Mouse (Mus musculus): Measurements from ENCODE around the gene Tbc1d30. TPM values are rescaled to one million over a fixed set of nuclear protein-coding genes. Genes with fewer than 3 reads are reported as not detected.

The Tbc1d30 gene
- polyA plus RNA-seq, 1 experiment from 2014 or later: 4.1 TPM

- peak overlapping the region; percentile 41; the same call in 1 of the 2 replicates for H3K9ac ChIP-seq (ENCODE audit: low read length)
- no peaks in the 10 kb centered on the region for H3K36me3 ChIP-seq (ENCODE audit: control insufficient read depth, insufficient read depth, low read length)
Measured at GRCm38 (mm10) chr10:121364306-121364705, 13.2 kb upstream of the Tbc1d30 start.

DNA sequence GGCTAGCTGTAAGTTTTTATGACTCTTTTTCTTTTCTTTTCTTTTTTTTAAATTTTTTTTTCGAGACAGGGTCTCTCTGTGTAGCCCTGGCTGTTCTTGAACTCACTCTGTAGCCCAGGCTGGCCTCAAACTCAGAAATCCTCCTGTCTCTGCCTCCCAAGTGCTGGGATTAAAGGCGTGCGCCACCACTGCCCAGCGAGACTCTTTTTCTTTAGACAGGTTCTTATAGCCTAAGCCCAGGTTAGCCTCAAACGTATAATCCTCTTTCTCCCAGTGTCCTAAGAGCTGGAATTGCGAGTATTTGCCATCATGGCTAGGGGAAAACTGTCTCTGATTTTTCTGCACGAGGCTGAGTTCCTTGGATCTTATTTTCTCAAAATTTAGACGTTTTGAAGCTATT is 12.1 kb upstream of the Tbc1d30 start:
- 81% methylated on average over 8 of the region's 8 CpGs for WGBS
- Histone ChIP-seq H3K4me3 (ENCODE audit: low read depth, low read length) (no peak overlapping the region), H3K36me3 (ENCODE audit: control insufficient read depth, insufficient read depth, low read length) (no peaks in the 10 kb centered on the region), H3K27me3 (ENCODE audit: control insufficient read depth, insufficient read depth, low read length) (no peaks in the 10 kb centered on the region), H3K9me3 (ENCODE audit: control insufficient read depth, low read length) (no peaks in the 10 kb centered on the region), H3K4me2 (replicated peaks; ENCODE audit: low read depth) (no peak overlapping the region), H3K4me1 (replicated peaks; ENCODE audit: control insufficient read depth, insufficient read depth) (peaks cover 3% of the 10 kb centered on the region; the same call in 1 of the 2 replicates), H3K27ac (replicated peaks) (no peak overlapping the region), H3K9ac (ENCODE audit: low read length) (no peak overlapping the region)
- DNase-seq (ENCODE audit: low spot score) (no peak), ATAC-seq (ENCODE audit: low FRiP score, low TSS enrichment) (no peak)
- TF ChIP-seq CTCF (IDR thresholded peaks at IDR 0.05; ENCODE audit: low read depth): no peak
- TF ChIP-seq EP300 (optimal IDR thresholded peaks at IDR 0.05): no peak

More at GRCm38 (mm10) chr10:121364306-121364705, 13.2 kb upstream of the Tbc1d30 start:
- no peak for ATAC-seq (ENCODE audit: low FRiP score, low TSS enrichment)
- no peak for DNase-seq (ENCODE audit: low spot score)
- Histone ChIP-seq H3K27me3 (ENCODE audit: control insufficient read depth, insufficient read depth, low read length) (no peaks in the 10 kb centered on the region), H3K4me1 (replicated peaks; ENCODE audit: control insufficient read depth, insufficient read depth) (peaks cover 3% of the 10 kb centered on the region; the same call in 1 of the 2 replicates), H3K27ac (replicated peaks) (no peak overlapping the region; the same call in 1 of the 2 replicates), H3K9me3 (ENCODE audit: control insufficient read depth, low read length) (no peaks in the 10 kb centered on the region), H3K4me3 (ENCODE audit: low read depth, low read length) (peak overlapping the region; percentile 91), H3K4me2 (replicated peaks; ENCODE audit: low read depth) (peak overlapping the region; percentile 99)
- TF ChIP-seq EP300 (optimal IDR thresholded peaks at IDR 0.05): no peak
- no peak for TF ChIP-seq CTCF (IDR thresholded peaks at IDR 0.05; ENCODE audit: low read depth)
- WGBS: 25% methylated on average over 15 of the region's 15 CpGs

DNA sequence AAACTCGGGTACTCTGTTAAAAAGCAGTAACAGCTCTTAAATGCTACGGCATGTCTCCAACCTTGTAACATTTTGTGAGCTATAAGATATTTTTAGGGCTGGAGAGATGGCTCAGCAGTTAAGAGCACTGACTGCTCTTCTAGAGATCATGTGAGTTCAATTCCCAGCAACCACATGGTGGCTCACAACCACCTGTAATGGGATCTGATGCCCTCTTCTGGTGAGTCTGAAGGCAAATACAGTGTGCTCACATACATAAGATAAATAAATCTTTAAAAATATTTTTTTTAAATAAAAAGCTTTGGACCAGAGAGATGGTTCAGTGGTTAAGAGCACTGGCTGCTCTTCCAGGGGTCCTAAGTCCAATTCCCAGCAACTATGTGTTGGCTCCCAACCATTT is 9.3 kb upstream of the Tbc1d30 start:
- Histone ChIP-seq H3K9me3 (ENCODE audit: control insufficient read depth, low read length) (no peaks in the 10 kb centered on the region), H3K27me3 (ENCODE audit: control insufficient read depth, insufficient read depth, low read length) (no peaks in the 10 kb centered on the region), H3K4me2 (replicated peaks; ENCODE audit: low read depth) (no peak overlapping the region), H3K9ac (ENCODE audit: low read length) (no peak overlapping the region), H3K36me3 (ENCODE audit: control insufficient read depth, insufficient read depth, low read length) (no peaks in the 10 kb centered on the region), H3K27ac (replicated peaks) (no peak overlapping the region), H3K4me3 (ENCODE audit: low read depth, low read length) (no peak overlapping the region), H3K4me1 (replicated peaks; ENCODE audit: control insufficient read depth, insufficient read depth) (peaks cover 3% of the 10 kb centered on the region; the same call in 1 of the 2 replicates)
- TF ChIP-seq CTCF (IDR thresholded peaks at IDR 0.05; ENCODE audit: low read depth) (peak; percentile 37), EP300 (optimal IDR thresholded peaks at IDR 0.05) (no peak)
- 92% methylated on average over 2 of the region's 2 CpGs for WGBS
- DNase-seq (ENCODE audit: low spot score) (no peak), ATAC-seq (ENCODE audit: low FRiP score, low TSS enrichment) (no peak)

GRCm38 (mm10) chr10:121351692-121352290 is 713 bp upstream of the Tbc1d30 start:
- H3K4me1 ChIP-seq (replicated peaks; ENCODE audit: control insufficient read depth, insufficient read depth): peaks cover 4% of the 10 kb centered on the region; the same call in 1 of the 2 replicates
- H3K9me3 ChIP-seq (ENCODE audit: control insufficient read depth, low read length): no peaks in the 10 kb centered on the region
- peak overlapping the region; percentile 79 for H3K27ac ChIP-seq (replicated peaks)
- H3K36me3 ChIP-seq (ENCODE audit: control insufficient read depth, insufficient read depth, low read length): no peaks in the 10 kb centered on the region
- WGBS: 25% methylated on average over 15 of the region's 15 CpGs
- peak overlapping the region; percentile 54; the same call in 1 of the 2 replicates for H3K9ac ChIP-seq (ENCODE audit: low read length)
- TF ChIP-seq CTCF (IDR thresholded peaks at IDR 0.05; ENCODE audit: low read depth) (no peak), EP300 (optimal IDR thresholded peaks at IDR 0.05) (no peak)
- peak overlapping the region; percentile 59 for H3K4me3 ChIP-seq (ENCODE audit: low read depth, low read length)
- H3K27me3 ChIP-seq (ENCODE audit: control insufficient read depth, insufficient read depth, low read length): no peaks in the 10 kb centered on the region; the same call in 1 of the 2 replicates
- ATAC-seq (ENCODE audit: low FRiP score, low TSS enrichment) (0 out of 2 replicates have a peak, but pooled peaks have one; percentile 11), DNase-seq (ENCODE audit: low spot score) (peak; percentile 33)
- peak overlapping the region; percentile 70 for H3K4me2 ChIP-seq (replicated peaks; ENCODE audit: low read depth)

GRCm38 (mm10) chr10:121350357-121351065 is 567 bp downstream of the Tbc1d30 start:
- H3K4me1 ChIP-seq (replicated peaks; ENCODE audit: control insufficient read depth, insufficient read depth): peaks cover 4% of the 10 kb centered on the region; the same call in 1 of the 2 replicates
- DNase-seq (ENCODE audit: low spot score): peak; percentile 67
- 3% methylated on average over 34 of the region's 35 CpGs for WGBS
- peak overlapping the region; percentile 79 for H3K27ac ChIP-seq (replicated peaks)
- peak overlapping the region; percentile 59 for H3K4me3 ChIP-seq (ENCODE audit: low read depth, low read length)
- ATAC-seq (ENCODE audit: low FRiP score, low TSS enrichment): peak; percentile 73
- no peaks in the 10 kb centered on the region for H3K9me3 ChIP-seq (ENCODE audit: control insufficient read depth, low read length)
- H3K9ac ChIP-seq (ENCODE audit: low read length): peak overlapping the region; percentile 54
- no peaks in the 10 kb centered on the region; the same call in 1 of the 2 replicates for H3K27me3 ChIP-seq (ENCODE audit: control insufficient read depth, insufficient read depth, low read length)
- 0 out of 2 replicates have a peak, but pooled peaks have one; percentile 8 for TF ChIP-seq CTCF (IDR thresholded peaks at IDR 0.05; ENCODE audit: low read depth)
- TF ChIP-seq EP300 (optimal IDR thresholded peaks at IDR 0.05): no peak
- H3K36me3 ChIP-seq (ENCODE audit: control insufficient read depth, insufficient read depth, low read length): no peaks in the 10 kb centered on the region
- H3K4me2 ChIP-seq (replicated peaks; ENCODE audit: low read depth): peak overlapping the region; percentile 70
